10 mouse cellular contexts compared by ENCODE assay signal in genomic region chr17:15000047-15000446, GRCm38 (mm10). TPM values are rescaled to one million over a fixed set of nuclear protein-coding genes. Genes with fewer than 3 reads are reported as not detected.
"Had no signal": no experiment of that assay in that cellular context is flagged by ENCODE, and none has a peak within 500 bp of the region (broad histone marks: within the 10 kb centered on the region; RNA-seq: fewer than 3 reads in every experiment).

No protein-coding gene starts in this region.

RNA-seq across cellular contexts. Expression of gene Gm3417, which starts 21.5 kb away (rescaled TPM):
- total RNA-seq: liver, adult 2 months had no signal
- polyA plus RNA-seq: lung, embryonic 15.5 days; macrophage; midbrain, embryonic 16.5 days; neural tube, embryonic 11.5 days; neural tube, embryonic 13.5 days; neural tube, embryonic 15.5 days; small intestine, adult 2 months; thymus, adult 2 months; urinary bladder, adult 2 months had no signal
